Mouse (Mus musculus): Measurements from ENCODE around the gene Trim69.
"Not testable (repeated sequence)": the region's sequence is repeated elsewhere in the genome, so short reads cannot be mapped to it uniquely, and the experiment has no call there.

Gene Trim69

DNA sequence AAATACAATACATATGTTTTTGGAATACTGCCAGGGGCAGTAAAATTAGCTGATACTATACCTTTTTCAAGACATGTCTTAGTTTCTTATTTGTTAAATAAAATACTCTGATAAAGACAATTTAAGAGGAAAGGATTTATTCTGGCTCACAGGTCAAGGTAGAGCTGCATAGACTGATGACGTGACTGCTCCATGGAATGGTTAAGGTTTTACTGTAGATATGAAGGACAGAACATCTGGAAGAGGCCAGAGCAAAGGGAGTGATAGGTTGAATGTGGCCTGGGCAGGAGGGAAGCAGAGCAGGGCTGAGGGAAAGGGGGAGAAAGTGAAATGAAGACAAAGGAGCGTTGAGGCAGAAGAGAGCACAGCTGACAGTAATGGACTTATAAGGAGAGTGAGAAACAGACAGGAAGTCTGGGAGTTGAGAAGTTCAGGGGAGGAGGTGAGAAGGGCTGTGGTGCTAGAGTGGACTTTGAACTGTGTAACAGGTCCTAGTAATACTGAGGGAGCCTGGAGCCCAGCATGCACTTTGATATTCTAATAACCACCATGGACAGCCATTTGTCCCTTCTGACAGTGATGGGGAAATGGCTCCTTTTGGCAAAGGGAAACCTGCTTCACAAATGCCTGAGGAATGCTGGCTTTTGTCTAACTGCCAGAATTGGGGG lies 46.1 kb downstream of the Trim69 start:
- no peak for DNase-seq (ENCODE audit: low read depth, low spot score)

DNA sequence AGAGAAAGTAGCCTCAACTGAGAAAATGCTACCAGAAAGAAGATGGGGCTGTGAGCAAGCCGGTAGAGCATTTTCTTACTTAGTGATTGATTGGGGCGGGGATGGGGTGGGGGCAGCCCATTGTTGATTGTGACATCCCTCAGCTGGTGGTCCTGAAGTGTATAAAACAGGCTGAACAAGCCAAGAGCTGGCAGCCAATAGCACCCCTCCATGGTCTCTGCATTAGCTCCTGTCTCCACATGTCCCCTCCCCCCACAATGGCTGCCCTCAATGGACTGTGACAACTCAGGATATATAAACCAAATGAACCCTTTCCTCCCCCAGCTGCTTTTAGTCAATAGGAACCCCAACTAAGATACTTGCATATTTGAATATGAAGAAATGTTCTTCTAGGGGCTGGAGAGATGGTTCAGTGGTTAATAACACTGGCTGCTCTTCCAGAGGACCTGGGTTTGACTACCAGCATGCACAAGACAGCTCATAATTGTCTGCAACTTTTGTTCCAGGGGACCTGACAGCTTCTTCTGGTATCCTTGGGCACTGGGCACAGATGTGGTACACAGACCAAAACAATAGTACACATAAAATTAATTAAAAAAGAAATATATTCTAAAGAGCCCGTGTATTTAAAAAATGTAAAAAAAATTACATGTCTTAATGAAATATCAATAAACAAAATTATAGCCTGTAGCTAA lies 50.2 kb downstream of the Trim69 start:
- DNase-seq (ENCODE audit: low read depth, low spot score): no peak

DNA sequence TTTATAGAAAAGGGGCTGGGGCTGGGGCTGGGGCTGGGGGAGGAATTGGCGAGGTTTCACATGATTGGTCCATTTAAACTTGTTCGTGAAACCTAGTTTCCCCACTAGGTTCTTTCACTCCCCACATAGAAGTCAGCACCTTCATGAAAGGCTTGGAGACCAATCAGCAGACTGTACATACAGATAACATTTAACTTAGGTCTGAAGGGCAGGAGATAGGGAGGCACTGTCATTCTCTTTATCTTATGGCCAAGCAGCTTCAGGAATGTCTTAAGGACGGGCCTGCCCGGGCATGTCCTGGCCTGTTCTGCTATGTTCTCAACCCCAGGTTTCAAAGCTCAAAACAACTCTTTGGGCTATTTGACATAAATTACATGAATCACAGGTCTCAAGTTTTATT lies 56.6 kb downstream of the Trim69 start:
- DNase-seq (ENCODE audit: low read depth, low spot score): not testable (repeated sequence)

DNA sequence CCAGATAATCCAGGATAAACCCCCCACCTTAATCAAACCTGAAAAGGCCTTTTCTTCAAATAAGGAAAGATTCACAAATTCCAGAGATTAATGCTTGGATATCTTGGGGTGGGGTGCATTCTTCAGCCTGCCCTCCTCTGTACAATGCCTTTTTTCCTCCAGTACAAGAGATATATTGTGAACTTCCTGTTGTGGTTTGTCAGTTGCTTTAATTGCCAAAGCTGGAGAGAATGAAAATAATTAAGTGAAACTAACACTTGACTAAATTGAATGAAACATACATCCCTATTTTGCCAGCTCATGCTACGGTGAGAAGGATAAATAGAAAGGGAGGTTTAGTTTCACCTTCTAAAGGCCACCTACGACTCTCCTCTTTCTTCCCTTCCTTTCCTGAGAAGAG lies 57.7 kb downstream of the Trim69 start:
- DNase-seq (ENCODE audit: low read depth, low spot score): no peak

DNA sequence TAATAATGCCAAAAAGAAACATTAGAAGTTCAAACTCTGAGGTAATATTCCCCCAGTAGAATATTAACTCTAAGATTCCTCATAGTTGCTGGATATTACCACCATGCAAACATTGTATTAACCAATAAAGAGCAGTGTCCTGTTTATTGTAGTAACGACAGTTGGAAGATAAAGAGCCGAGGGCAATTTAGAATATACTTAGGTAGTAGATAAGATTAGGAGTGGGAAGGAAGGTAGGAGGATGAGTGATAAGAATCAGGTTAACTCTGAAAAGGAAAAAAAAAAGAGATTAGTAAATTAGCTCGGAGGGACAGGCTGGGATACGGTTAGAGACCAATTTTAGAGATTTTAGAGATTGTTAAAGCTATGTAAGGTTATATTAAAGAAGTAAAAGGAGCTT lies 60.9 kb downstream of the Trim69 start:
- DNase-seq (ENCODE audit: low read depth, low spot score): no peak

DNA sequence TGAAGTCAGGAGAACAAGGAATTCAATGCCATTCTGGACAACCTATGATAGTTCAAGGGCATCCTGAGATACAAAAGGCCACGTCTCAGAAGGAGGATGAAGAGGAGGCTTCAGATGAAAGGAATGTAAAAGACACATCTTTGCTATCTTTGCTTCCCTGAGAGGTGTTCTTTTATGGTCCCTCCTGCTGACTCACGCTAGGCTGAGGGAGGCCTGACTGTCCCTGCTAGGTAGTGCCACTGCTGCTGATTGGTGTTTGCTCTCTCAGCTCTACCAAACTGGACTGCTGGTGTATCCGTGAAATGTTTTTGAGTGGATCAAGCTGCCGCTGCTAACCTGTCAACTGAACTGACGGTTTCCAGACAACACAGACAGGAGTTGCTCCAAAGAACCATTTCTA lies 61.3 kb downstream of the Trim69 start:
- DNase-seq (ENCODE audit: low read depth, low spot score): no peak

DNA sequence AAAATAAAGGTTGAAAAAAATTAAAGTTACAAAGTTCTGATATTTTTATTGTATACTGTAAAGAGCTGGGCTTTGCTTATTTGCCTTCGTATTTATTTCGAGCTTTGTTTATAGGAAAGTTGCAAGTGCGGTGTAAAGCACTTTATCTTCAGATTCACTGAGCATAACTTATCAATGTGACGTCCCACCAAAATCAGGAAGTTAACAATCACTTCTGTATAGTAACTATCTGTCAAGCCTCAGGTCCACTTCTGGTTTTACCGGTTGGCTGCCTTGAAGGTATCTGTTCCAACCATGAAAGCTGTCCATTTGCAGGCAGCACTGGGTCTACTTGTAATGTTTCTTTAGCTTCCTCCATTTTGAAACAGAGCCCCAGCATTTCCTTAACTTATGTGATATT lies 61.8 kb downstream of the Trim69 start:
- DNase-seq (ENCODE audit: low read depth, low spot score): no peak

DNA sequence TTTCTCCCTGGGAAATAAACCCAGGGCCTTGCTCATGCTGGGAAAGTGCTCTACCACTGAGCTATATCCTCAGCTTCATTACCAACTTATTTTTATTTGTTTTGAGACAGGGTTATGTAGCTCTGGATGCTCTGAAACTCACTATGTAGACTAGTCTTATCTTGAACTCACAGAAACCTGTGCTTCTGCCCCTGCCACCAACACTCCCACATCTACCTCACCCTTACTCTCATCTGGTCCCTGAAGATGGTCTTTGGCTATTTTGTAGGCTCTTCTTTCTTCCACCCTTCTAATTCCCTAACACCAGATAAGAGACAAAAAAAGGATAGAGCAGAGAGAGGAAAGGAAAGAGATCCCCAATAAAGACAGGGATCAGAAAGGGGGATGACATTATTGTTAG lies 63.2 kb downstream of the Trim69 start:
- DNase-seq (ENCODE audit: low read depth, low spot score): no peak
